Mouse (Mus musculus) cerebellum, adult 2 months (tissue): ENCODE data around the gene Fth1. TPM values are rescaled to one million over a fixed set of nuclear protein-coding genes. Genes with fewer than 3 reads are reported as not detected.
"Not testable (repeated sequence)": the region's sequence is repeated elsewhere in the genome, so short reads cannot be mapped to it uniquely, and the experiment has no call there.

Experiments used
- DNase-seq, 2 experiments: peaks; one replicate each; pipeline ENCODE4 v3.0.0; 2021
- H3K27ac ChIP-seq: fragments of 200-500 bp; 2 replicates; pipeline ENCODE4 v1.5.1; 2012; ENCODE audit warnings: low read length, control low read depth, inconsistent platforms; ENCODE audit not compliant: insufficient read depth
- H3K27me3 ChIP-seq: fragments of 200-500 bp; 2 replicates; pipeline ENCODE4 v1.6.1; 2012; ENCODE audit warnings: inconsistent platforms, mild to moderate bottlenecking, low read length, moderate library complexity; ENCODE audit not compliant: control insufficient read depth, insufficient read depth
- H3K4me1 ChIP-seq: fragments of 200-500 bp; 2 replicates; pipeline ENCODE4 v1.6.1; 2011; ENCODE audit warnings: low read length; ENCODE audit not compliant: control insufficient read depth, insufficient read depth
- H3K4me3 ChIP-seq: fragments of 200-500 bp; replicated peaks from 2 replicates; pipeline ENCODE3; 2011; ENCODE audit warnings: mild to moderate bottlenecking, low read depth, low read length, control low read depth; ENCODE audit not compliant: insufficient read depth
- CTCF ChIP-seq: fragments of 200-500 bp; IDR thresholded peaks from 2 replicates; pipeline ENCODE4 v1.5.1; 2011; ENCODE audit warnings: low read depth, mild to moderate bottlenecking, control low read depth, low read length, moderate library complexity, borderline replicate concordance; ENCODE audit not compliant: insufficient read depth
- POLR2A ChIP-seq: fragments of 200-500 bp; IDR thresholded peaks from 2 replicates; pipeline ENCODE4 v1.6.1; 2011; ENCODE audit warnings: low read length, control low read depth, borderline replicate concordance; ENCODE audit not compliant: insufficient read depth
- WGBS: fragments of 180-500 bp; shearing (Covaris S2); methylation state at CpG from one replicate; pipeline ENCODE4 v1.1.7; 2018; 5-methylcytosine and 5-hydroxymethylcytosine counted together
- polyA plus RNA-seq: library from polyadenylated mRNA; depleted of rRNA; stranded (reverse); fragments of >200 nt; gene quantifications from 2 replicates; pipeline ENCODE4 v1.2.3, GENCODE M21; 2012; rRNA removed

Fth1 gene
- 4,588 and 5,845 TPM in 2 replicates for polyA plus RNA-seq

- 93% methylated on average over 4 of the region's 4 CpGs for WGBS
- no peaks in the 10 kb centered on the region for H3K27me3 ChIP-seq
- H3K4me3 ChIP-seq: no peak within 1 kb of the TSS
- TF ChIP-seq CTCF (no peak), POLR2A (no peak)
- no peak for DNase-seq
- H3K4me1 ChIP-seq: 0 out of 2 replicates have a peak, but pooled peaks cover 6% of the 10 kb centered on the region
- H3K27ac ChIP-seq: no peak within 1 kb of the TSS
These were observed at the start of gene Fth1 for GRCm38 (mm10) chr19:9980258-9980657. TSS of gene Fth1 (plus strand) at chr19:9980598.

- not testable (repeated sequence) for H3K27ac ChIP-seq, H3K4me3 ChIP-seq, DNase-seq, H3K27me3 ChIP-seq, H3K4me1 ChIP-seq
- WGBS: 65% methylated on average over 2 of the region's 2 CpGs
These were observed 49.2 kb upstream of the Fth1 start for GRCm38 (mm10) chr19:9931167-9931607.

GRCm38 (mm10) chr19:9933908-9934307, 46.5 kb upstream of the Fth1 start:
- no peak for DNase-seq
- TF ChIP-seq CTCF (no peak), POLR2A (no peak)
- 74% methylated on average over 2 of the region's 2 CpGs for WGBS
- H3K27me3 ChIP-seq: no peaks in the 10 kb centered on the region
- no peak overlapping the region for H3K4me3 ChIP-seq
- H3K4me1 ChIP-seq: no peaks in the 10 kb centered on the region
- H3K27ac ChIP-seq: no peak overlapping the region

- H3K27me3 ChIP-seq: no peaks in the 10 kb centered on the region
- no peaks in the 10 kb centered on the region for H3K4me1 ChIP-seq
- no peak overlapping the region for H3K4me3 ChIP-seq
- TF ChIP-seq POLR2A (no peak), CTCF (no peak)
- DNase-seq: no peak
- 83% methylated on average over 5 of the region's 5 CpGs for WGBS
- H3K27ac ChIP-seq: no peak overlapping the region
These were observed 43.8 kb upstream of the Fth1 start for GRCm38 (mm10) chr19:9936579-9936978.

- Histone ChIP-seq H3K4me1 (no peaks in the 10 kb centered on the region), H3K27me3 (no peaks in the 10 kb centered on the region), H3K4me3 (no peak overlapping the region), H3K27ac (no peak overlapping the region)
- no peak for TF ChIP-seq POLR2A
- WGBS: 48% methylated on average over 5 of the region's 5 CpGs
- DNase-seq: no peak
These were observed 43.0 kb upstream of the Fth1 start for GRCm38 (mm10) chr19:9937428-9937827.

GRCm38 (mm10) chr19:9938156-9938823, 42.1 kb upstream of the Fth1 start:
- Histone ChIP-seq H3K27ac (no peak overlapping the region), H3K27me3 (no peaks in the 10 kb centered on the region), H3K4me3 (no peak overlapping the region), H3K4me1 (no peaks in the 10 kb centered on the region)
- TF ChIP-seq POLR2A (no peak), CTCF (no peak)
- WGBS: 79% methylated on average over 6 of the region's 6 CpGs
- no peak for DNase-seq

GRCm38 (mm10) chr19:9938824-9939303, 41.5 kb upstream of the Fth1 start:
- no peak overlapping the region for H3K4me3 ChIP-seq
- TF ChIP-seq POLR2A (no peak), CTCF (no peak)
- no peak for DNase-seq
- WGBS: 71% methylated on average over 13 of the region's 13 CpGs
- H3K27me3 ChIP-seq: no peaks in the 10 kb centered on the region
- peak overlapping the region; percentile 43; the same call in 1 of the 2 replicates for H3K27ac ChIP-seq
- no peaks in the 10 kb centered on the region for H3K4me1 ChIP-seq

- WGBS: 59% methylated on average over 7 of the region's 7 CpGs
- DNase-seq: no peak
- Histone ChIP-seq H3K27ac (peak overlapping the region; percentile 27; the same call in 1 of the 2 replicates), H3K4me1 (no peaks in the 10 kb centered on the region), H3K4me3 (no peak overlapping the region), H3K27me3 (no peaks in the 10 kb centered on the region)
- no peak for TF ChIP-seq POLR2A
- no peak for TF ChIP-seq CTCF
These were observed 40.6 kb upstream of the Fth1 start for GRCm38 (mm10) chr19:9939841-9940240.
